Mouse (Mus musculus) hindbrain, embryonic 11.5 days (tissue): ENCODE data around the gene Acss1. TPM values are rescaled to one million over a fixed set of nuclear protein-coding genes. Genes with fewer than 3 reads are reported as not detected.
A peak's percentile ranks its signal among the peaks of the same experiment; 100 is the strongest.

Experiments
- ATAC-seq: fragments of 200-750 bp; cut with Nextera tagmentation; 2 replicates; pipeline ENCODE4 v1.8.0; 2017; ENCODE audit warnings: mild to moderate bottlenecking, moderate TSS enrichment, moderate library complexity; ENCODE audit not compliant: low FRiP score
- DNase-seq: peaks from one replicate; pipeline ENCODE4 v3.0.0-alpha.2; 2015; ENCODE audit warnings: low spot score
- H3K27ac ChIP-seq: fragments of 300-500 bp; sonication (generic); 2 replicates; pipeline ENCODE4 v1.5.1; 2014; ENCODE audit warnings: mild to moderate bottlenecking, low read depth, low read length
- H3K27me3 ChIP-seq: fragments of 300-500 bp; sonication (generic); 2 replicates; pipeline ENCODE4 v1.6.1; 2014; ENCODE audit warnings: mild to moderate bottlenecking, low read length, moderate library complexity, mixed read lengths; ENCODE audit not compliant: control insufficient read depth, insufficient read depth
- H3K36me3 ChIP-seq: fragments of 300-500 bp; sonication (generic); 2 replicates; pipeline ENCODE4 v1.6.1; 2014; ENCODE audit warnings: mild to moderate bottlenecking, low read length, moderate library complexity, mixed read lengths; ENCODE audit not compliant: control insufficient read depth, insufficient read depth
- H3K4me1 ChIP-seq: fragments of 300-500 bp; sonication (generic); replicated peaks from 2 replicates; pipeline ENCODE4 v1.6.1; 2014; ENCODE audit warnings: low read length, mixed read lengths; ENCODE audit not compliant: control insufficient read depth, insufficient read depth
- H3K4me2 ChIP-seq: fragments of 300-500 bp; sonication (generic); replicated peaks from 2 replicates; pipeline ENCODE4 v1.6.1; 2014; ENCODE audit warnings: mild to moderate bottlenecking, low read depth, low read length
- H3K4me3 ChIP-seq: fragments of 300-500 bp; sonication (generic); 2 replicates; pipeline ENCODE4 v1.5.1; 2014; ENCODE audit warnings: low read depth, low read length
- H3K9ac ChIP-seq: fragments of 300-500 bp; sonication (generic); 2 replicates; pipeline ENCODE4 v1.6.1; 2014; ENCODE audit warnings: low read depth, low read length
- H3K9me3 ChIP-seq: fragments of 300-500 bp; sonication (generic); 2 replicates; pipeline ENCODE4 v1.6.1; 2016; ENCODE audit warnings: low read length; ENCODE audit not compliant: control insufficient read depth
- WGBS: fragments of 180-500 bp; shearing (Covaris S2); extraction: QIAGEN DNeasy Blood & Tissue Kit; methylation state at CpG from one replicate; pipeline ENCODE4 v1.1.7; 2014; 5-methylcytosine and 5-hydroxymethylcytosine counted together
- polyA plus RNA-seq: library from polyadenylated mRNA; unstranded; fragments of >200 nt; fragmentation: Nextera tagmentation; extraction: Ambion mirVana; gene quantifications from 2 replicates; pipeline ENCODE4 v1.2.1, GENCODE M21; 2014

Acss1 gene
- polyA plus RNA-seq, 1 experiment from 2014 or later, result 31.4 TPM

DNA sequence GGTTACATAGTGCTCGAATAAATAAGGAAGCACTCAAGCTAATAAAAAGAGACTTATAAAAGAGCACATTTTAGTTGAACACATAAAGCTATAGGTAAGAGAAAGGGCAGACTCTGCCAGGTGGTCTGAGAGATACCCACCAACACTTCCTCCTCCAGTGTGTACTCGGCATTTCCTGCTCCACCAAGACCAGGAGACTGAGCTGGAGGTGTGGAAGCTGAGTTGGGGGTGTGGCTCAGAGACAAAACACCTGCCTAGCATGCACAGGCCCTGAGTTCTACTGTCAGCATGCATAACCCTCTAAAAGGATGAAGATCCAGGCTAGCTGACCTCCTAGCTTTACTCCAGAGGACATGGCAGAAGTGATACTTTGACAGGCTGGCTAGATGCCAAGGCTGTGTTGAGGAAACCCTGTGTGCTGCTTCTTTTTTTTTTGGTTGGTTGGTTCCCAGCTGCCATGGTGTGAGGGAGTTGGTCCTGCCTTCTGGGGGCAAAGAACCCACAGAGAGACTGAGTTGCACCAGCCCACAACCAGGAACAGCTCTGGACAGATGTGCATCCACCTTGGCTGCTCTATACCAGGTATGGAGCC is 1.2 kb upstream of the Acss1 start:
- ATAC-seq, result no peak
- no peaks in the 10 kb centered on the region for H3K4me1 ChIP-seq
- no peaks in the 10 kb centered on the region for H3K36me3 ChIP-seq
- H3K27me3 ChIP-seq, result peaks cover 5% of the 10 kb centered on the region
- H3K4me2 ChIP-seq, result no peak overlapping the region
- no peak overlapping the region for H3K4me3 ChIP-seq
- no peak for DNase-seq
- no peak overlapping the region for H3K27ac ChIP-seq
- no peak overlapping the region for H3K9ac ChIP-seq
- no peaks in the 10 kb centered on the region for H3K9me3 ChIP-seq
- WGBS, result 82% methylated on average over 2 of the region's 2 CpGs

DNA sequence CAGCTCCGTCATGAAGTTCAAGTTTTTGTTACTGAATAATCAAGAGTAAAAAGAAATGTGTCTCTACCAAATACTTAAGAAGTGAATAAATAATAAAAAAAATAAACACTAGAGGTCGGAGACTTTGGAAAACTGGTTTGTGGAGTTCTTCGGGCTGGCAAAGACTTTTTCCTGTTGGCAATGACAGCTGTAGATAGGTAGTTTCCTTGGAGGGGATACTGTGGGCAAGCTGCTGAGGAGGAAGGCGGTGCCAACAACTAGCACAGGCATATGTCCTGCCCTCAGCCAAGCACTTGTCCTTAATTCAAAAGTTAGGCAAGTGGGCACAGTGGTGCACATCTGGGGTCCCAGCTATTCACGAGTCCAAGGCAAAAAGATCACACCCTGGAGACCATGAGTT is 656 bp upstream of the Acss1 start:
- H3K27me3 ChIP-seq, result peaks cover 5% of the 10 kb centered on the region
- H3K9me3 ChIP-seq, result no peaks in the 10 kb centered on the region
- H3K4me3 ChIP-seq, result no peak overlapping the region
- DNase-seq (no peak), ATAC-seq (no peak)
- 86% methylated on average over 5 of the region's 5 CpGs for WGBS
- no peaks in the 10 kb centered on the region for H3K4me1 ChIP-seq
- no peak overlapping the region for H3K4me2 ChIP-seq
- no peak overlapping the region for H3K9ac ChIP-seq
- H3K27ac ChIP-seq, result no peak overlapping the region
- no peaks in the 10 kb centered on the region for H3K36me3 ChIP-seq

DNA sequence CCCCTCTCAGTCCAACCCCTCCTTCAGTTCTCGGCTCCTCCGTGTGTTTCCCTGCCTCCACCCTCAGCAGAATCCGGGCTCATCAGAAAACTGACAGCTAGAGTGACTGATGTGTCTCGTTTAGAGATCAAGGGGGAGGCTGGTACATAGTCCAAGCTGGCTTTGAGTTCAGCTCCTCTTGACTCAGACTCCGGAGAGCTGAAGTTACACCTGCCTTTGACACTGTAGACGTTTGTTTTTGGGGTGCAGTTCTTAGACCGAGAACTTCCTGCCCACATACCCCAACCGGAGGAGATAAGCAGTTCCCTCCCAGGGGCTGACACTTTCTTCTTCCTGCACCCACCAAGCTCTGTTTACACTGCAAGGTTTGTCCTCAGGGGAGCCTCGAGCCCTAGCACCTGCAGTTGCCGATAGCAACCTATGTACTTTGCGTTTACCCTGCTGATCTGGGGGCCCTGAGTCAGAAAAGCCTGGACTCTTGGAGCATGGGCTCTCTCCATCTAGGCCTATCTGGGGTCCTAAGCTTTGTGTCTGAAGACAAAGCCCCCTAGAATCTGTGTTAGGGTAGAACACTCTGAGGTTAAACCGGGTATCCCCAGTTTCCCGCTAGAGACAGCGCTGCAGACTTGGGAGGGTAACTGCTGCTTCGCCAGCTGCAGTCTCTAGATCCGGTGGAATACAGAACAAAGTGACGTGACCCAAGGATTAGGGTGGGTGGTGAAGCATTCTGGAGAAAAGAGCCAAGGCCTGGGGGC is 1.1 kb downstream of the Acss1 start:
- Histone ChIP-seq H3K9ac (peak overlapping the region; percentile 50), H3K4me2 (peak overlapping the region; percentile 53), H3K4me1 (no peaks in the 10 kb centered on the region), H3K9me3 (no peaks in the 10 kb centered on the region), H3K27me3 (peaks cover 5% of the 10 kb centered on the region), H3K36me3 (no peaks in the 10 kb centered on the region), H3K4me3 (peak overlapping the region; percentile 43), H3K27ac (peak overlapping the region; percentile 60)
- WGBS, result 2% methylated on average over 17 of the region's 17 CpGs
- peak; percentile 65 for DNase-seq
- ATAC-seq, result peak; percentile 46

DNA sequence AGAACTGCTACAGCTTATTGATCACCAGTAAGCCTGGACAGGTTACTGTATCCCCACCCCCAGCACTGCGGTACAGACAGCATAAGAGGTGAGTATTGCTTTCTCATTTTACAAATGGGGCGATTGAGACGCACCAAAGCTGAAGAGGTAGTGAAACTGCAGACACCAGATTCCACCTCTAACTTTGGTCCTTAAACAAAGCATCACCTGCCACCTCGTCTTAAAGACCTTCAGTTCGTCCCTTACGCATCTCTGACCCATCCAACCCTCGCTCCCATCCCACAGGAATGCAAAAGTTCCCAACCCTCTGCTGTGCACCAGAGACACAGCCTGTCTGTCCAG is 1.6 kb downstream of the Acss1 start:
- H3K4me2 ChIP-seq, result peak overlapping the region; percentile 53
- ATAC-seq, result no peak
- no peak for DNase-seq
- peak overlapping the region; percentile 43 for H3K4me3 ChIP-seq
- H3K9me3 ChIP-seq, result no peaks in the 10 kb centered on the region
- peak overlapping the region; percentile 50; the same call in 1 of the 2 replicates for H3K9ac ChIP-seq
- H3K4me1 ChIP-seq, result no peaks in the 10 kb centered on the region
- peak overlapping the region; percentile 60; the same call in 1 of the 2 replicates for H3K27ac ChIP-seq
- WGBS, result 40% methylated on average over 7 of the region's 7 CpGs
- H3K36me3 ChIP-seq, result no peaks in the 10 kb centered on the region
- peaks cover 5% of the 10 kb centered on the region for H3K27me3 ChIP-seq

DNA sequence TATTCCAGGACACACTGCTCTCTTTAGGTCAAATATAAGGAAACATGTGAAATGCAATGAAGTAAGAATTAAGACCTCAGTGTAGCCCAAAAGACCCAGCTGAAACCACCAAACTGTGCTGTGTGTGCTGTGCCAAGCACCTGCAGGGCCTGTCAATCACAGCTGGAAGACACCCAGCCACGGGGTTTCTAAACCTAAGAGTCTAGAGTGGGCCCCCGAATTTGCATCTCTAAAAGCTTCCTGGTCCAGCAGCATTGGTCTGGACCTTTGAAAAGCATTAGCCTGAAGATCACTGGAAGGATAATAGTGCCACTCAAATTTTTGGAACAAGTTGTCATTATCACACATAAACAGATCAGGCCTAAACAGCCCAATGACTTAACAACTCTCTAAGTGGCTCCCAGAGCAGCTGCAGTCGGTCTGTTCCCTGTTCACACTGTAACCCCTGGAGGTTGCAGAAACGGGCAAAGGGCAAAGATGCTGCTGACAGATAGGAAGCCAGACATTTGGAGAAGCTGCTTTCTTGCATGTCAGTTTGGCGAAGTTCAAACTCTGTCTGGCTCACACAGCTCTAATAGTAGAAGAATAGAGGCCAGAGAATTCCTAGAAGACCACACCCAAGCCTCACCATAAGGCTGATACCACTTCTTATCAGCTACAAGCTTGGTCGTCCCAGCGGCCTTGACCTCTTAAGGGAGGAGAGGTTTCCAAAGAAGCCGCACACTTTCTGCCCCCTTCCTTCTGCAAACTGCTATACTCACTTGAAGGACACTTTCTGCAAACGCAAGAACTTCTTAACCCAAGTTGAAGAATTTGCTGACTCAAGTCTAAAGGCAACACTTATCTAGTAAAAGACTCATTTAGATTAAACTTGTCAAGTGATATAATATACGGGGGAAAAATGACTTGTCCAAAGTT is 2.5 kb downstream of the Acss1 start:
- Histone ChIP-seq H3K36me3 (no peaks in the 10 kb centered on the region), H3K27ac (no peak overlapping the region), H3K4me2 (no peak overlapping the region), H3K4me3 (no peak overlapping the region), H3K9me3 (no peaks in the 10 kb centered on the region), H3K4me1 (no peaks in the 10 kb centered on the region), H3K9ac (no peak overlapping the region), H3K27me3 (peaks cover 3% of the 10 kb centered on the region)
- WGBS, result 51% methylated on average over 10 of the region's 10 CpGs
- ATAC-seq (no peak), DNase-seq (peak; percentile 15)

DNA sequence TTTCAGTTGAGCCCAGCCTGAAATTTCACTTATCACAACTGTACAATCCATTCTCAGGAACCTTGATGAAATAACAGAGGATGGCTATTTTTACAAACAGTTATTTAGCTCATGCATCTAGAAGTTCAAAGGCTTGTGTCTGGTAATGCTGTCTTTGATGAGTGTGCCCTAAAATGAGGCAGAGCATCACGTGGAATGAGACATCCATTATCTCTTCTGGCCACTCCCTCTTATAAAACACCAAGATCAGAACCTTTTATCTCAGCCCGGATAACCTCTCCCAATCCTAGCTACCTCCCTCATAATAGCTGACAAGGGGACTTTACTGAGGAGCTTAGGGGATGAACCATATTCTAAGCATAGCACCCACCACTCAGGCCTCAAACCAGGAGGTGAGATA is 3.3 kb downstream of the Acss1 start:
- H3K4me2 ChIP-seq, result no peak overlapping the region
- no peaks in the 10 kb centered on the region for H3K9me3 ChIP-seq
- H3K36me3 ChIP-seq, result no peaks in the 10 kb centered on the region
- ATAC-seq (no peak), DNase-seq (no peak)
- H3K4me3 ChIP-seq, result no peak overlapping the region
- H3K27me3 ChIP-seq, result peaks cover 3% of the 10 kb centered on the region; the same call in 1 of the 2 replicates
- no peaks in the 10 kb centered on the region for H3K4me1 ChIP-seq
- WGBS, result 69% methylated on average over 2 of the region's 2 CpGs
- H3K27ac ChIP-seq, result no peak overlapping the region
- no peak overlapping the region for H3K9ac ChIP-seq

DNA sequence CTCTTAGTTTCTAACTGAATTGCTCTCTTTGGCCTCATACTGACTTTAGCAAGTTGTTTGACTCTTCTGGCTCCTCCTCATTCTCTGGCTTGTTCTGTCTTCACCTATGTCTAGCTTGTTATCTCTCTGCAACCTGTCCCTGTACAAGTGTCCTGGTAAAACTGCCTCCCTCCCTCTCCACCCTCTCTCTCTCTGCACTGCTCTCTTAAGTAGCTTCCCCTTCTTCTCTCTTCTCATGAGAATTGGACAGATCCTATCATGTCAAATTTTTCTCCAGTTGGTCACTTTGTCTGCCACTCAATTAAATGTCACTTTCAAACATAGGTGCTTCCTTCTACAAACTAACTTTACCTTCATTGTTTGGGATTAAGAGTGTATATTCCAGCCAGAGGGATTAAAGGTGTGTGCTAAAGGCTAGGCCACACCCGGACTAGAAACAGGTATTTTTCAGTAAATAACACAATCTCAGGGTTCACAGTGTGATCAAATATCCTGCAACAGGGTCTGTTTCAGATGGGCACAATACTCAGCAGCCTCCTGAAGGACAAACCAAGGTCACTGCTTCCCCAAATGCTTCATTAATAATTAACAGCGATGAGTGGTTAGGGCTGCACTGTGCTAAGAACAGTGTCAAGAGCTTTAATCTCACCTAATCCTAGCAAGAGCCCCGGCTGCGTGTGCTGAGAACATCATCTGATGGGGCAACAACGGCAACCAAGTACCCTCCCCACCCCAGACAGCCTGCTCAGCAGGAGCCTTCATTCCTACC is 4.0 kb downstream of the Acss1 start:
- Histone ChIP-seq H3K9me3 (no peaks in the 10 kb centered on the region), H3K4me2 (no peak overlapping the region), H3K4me1 (no peaks in the 10 kb centered on the region), H3K27me3 (no peaks in the 10 kb centered on the region; the same call in 1 of the 2 replicates), H3K27ac (no peak overlapping the region), H3K9ac (no peak overlapping the region), H3K36me3 (no peaks in the 10 kb centered on the region), H3K4me3 (no peak overlapping the region)
- DNase-seq (no peak), ATAC-seq (no peak)
- 80% methylated on average over 5 of the region's 5 CpGs for WGBS

DNA sequence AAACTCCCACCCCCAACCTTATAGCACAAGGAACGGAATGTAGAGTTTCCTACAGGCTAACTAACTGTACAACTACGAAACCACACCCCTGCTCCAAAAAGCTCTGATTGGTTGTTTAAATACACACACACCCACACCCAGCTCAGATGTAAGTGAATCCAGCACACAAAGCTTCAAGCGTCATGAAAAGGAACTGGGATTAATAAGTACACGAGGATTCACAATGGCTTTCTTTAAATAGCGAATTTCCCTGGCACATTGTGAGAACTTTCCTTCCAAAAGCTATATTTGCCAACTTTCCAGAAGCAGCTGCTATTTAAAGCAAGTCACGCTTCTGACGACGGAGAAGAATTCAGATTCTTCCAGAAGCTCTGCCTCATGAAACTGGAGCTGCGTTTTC is 5.0 kb downstream of the Acss1 start:
- no peaks in the 10 kb centered on the region for H3K9me3 ChIP-seq
- no peak for DNase-seq
- peaks cover 2% of the 10 kb centered on the region; the same call in 1 of the 2 replicates for H3K36me3 ChIP-seq
- H3K4me3 ChIP-seq, result no peak overlapping the region
- no peak overlapping the region for H3K27ac ChIP-seq
- no peak for ATAC-seq
- no peak overlapping the region for H3K4me2 ChIP-seq
- no peaks in the 10 kb centered on the region for H3K27me3 ChIP-seq
- H3K4me1 ChIP-seq, result no peaks in the 10 kb centered on the region
- no peak overlapping the region for H3K9ac ChIP-seq
- WGBS, result 85% methylated on average over 9 of the region's 9 CpGs
